Mouse (Mus musculus) layer of hippocampus, adult 18-20 months (tissue): ENCODE measurements around the gene H2afb3. TPM values are rescaled to one million over a fixed set of nuclear protein-coding genes. Genes with fewer than 3 reads are reported as not detected.
"Not testable (repeated sequence)": the region's sequence is repeated elsewhere in the genome, so short reads cannot be mapped to it uniquely, and the experiment has no call there.

Experiments
- DNase-seq, 2 experiments: peaks; one replicate each; pipeline ENCODE4 v3.0.0; 2022; ENCODE audit warnings: low spot score in 2 of 2
- long read RNA-seq: library from polyadenylated mRNA; stranded (forward); transcript quantifications from one replicate; pipeline ENCODE4 v2.0.0, GENCODE M21; 2021
- total RNA-seq, 2 experiments: library from RNA; stranded (reverse); gene quantifications; 2 replicates each; pipeline ENCODE4 v1.2.3; 2021

H2afb3 gene
- not detected for total RNA-seq
- long read RNA-seq: 0 reads

DNA sequence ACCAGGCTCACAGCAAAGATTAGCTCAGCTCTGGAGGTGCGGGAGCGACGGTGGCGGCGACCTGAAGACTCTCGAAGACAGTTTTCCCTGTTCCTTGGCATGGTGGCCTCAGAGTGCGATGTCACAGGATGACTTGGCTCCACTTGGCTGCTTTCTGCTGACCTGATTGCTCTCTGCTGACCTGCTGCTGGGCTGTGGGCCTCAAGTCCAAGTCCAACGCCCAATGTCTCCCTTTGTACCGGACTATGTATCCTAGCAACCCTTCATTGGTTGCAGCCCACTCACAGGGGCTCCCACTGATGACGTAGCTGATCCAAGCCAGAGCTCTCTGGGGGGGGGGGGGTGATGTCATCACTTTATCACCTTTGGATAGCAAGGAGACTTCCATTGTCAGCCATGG is at the start of gene H2afb3:
TSS of gene H2afb3 (minus strand) at position 101 of the 400 bp plus-strand sequence.
- not testable (repeated sequence) for DNase-seq

GRCm38 (mm10) chrX:120301469-120302175 is 11.3 kb downstream of the H2afb3 start:
- DNase-seq: peak in 1 of 2 experiments; percentile 30

DNA sequence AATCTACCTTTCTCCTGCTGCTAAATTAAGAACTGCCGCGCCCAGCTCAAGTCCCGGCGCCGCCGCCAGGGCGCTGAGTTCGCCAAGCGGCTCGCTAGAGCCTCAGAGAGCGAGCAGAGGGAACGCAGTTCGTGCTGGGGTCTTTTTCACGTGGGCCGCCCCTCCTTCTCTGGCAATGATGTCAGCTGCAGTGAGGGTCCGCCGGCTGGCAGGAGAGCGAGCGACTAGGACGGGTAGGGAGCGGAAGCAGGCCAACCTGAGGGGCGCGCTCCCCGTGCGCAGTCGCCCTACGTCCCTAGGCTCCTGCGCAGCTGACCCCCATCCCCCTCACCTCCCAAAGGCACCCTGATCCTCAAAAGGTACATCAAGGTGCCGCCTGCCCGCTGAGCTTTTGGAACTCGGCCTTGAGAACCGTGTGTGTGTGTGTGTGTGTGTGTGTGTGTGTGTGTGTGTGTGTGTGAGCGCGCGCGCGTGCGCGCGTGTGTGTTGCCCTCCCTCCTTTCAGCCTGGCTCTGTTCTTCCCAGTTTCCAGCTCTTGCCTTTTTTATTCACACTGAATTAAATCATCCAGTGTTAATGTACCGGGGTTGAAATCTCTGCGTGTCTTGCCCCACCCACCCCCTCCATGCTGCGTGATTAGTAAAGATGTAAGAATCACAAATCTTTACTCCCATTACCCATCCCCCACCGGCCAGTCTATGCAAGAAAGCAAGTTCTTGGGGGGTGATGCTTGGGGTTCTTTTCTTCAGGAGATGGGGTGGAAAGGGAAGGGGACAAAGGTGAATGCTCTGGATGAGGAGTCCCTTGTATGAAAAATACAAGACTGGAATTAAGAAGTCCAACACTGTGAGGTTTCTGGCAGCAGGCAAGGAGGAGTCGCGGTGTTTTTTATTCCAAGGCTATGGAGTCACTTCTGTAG is 19.8 kb downstream of the H2afb3 start:
- DNase-seq: peak in 1 of 2 experiments; percentile 35

DNA sequence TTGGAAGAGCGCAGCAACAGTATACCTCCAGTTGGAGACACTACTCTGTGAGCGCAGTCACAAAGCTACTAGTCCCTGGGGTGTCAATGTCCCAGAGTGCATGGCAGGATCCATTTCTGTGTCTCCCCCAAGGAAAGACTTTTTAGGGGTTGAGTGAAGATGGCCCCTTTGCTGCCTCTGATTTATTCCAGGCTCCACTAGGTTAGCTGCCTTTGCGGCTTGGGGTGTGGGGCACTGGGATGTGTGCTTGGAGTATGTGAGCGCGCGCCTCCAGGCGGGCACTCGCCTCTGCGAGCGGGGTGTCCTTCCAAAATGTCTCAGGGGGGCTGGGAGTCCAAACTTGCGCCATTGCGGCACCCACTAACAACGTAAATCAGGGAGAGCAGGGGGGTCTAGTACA is 21.2 kb downstream of the H2afb3 start:
- peak in 1 of 2 experiments; percentile 13 for DNase-seq

DNA sequence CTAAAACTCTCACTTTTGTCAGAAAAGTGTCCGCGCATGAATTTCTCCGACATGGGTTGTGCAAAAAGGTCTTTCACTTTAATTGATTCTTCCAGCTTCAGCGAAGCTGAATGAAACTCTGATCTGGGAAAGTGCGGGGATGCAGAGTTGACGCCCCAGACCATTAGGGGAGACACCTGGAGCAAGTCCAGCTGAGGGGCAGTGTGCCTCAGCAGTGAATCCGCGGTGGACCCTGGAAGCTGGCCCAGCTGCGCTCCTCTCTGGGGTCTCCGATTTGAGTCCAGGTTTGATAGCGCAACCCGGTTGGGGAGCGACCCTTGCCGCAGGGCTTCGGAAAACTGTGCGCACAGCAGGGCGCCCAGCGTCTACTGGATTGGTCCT is 22.0 kb downstream of the H2afb3 start:
- no peak for DNase-seq

DNA sequence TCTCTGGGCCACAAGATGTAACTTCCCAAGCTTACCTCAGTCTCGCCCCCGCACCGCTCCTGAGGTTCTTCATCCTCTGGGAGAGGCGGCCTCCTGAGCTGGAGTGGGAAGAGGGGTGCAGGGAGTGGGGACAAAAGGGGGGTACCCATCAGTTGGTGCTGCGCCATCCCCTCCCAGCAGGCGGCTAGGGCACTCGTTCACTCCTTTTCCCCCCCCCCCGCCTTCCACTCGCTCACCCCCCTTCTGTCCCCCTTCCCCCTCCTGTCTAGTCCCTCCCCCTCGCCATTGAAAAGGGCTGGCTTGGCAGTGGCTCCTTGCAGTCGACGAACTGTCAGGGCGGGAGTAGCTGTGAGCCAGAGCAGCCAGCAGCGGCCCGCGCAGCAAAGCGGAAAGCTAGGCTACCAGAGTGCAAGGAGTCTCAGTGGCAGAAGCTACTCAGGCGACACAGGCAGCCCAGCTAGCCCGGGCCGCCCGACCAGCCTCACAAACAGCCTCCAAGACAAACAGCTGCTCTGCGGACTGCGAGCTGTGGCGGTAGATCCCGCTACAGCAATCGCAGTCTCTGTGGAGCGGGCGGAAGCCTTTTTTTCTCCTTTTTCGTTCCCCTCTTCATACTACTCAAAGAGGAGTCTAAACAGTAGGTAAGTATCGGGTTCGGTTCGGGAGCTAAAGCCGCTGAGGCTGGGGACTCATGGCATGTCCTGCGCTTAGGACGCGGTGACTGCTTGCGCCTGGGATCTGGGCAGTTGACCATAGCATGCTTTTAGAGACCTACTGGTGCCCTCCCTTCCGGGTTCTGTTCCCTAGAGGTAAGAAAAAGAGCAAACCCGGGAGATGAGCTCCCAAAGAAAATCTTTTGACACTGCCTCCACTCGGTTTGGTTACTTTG is 22.6 kb downstream of the H2afb3 start, which contains the start of gene Pcdh11x:
TSS of gene Pcdh11x (plus strand) at position 249 of the 889 bp plus-strand sequence.
- peak in 1 of 2 experiments; percentile 36 for DNase-seq

- DNase-seq: peak in 1 of 2 experiments; percentile 10
Observed at GRCm38 (mm10) chrX:120287502-120287901, 25.4 kb downstream of the H2afb3 start.

GRCm38 (mm10) chrX:120285522-120285921 is 27.4 kb downstream of the H2afb3 start:
- peak in 1 of 2 experiments; percentile 1 for DNase-seq

Other genes starting within 250 kb of the H2afb3 start
- gene Pcdh11x, start 22.8 kb downstream of the H2afb3 start, total RNA-seq: 1 to 10 TPM; 6.4 to 7.4 TPM